Mouse (Mus musculus): ENCODE measurements around the gene Atf5.

GRCm38 (mm10) chr7:44862434-44862833 lies 46.0 kb upstream of the Atf5 start:
- TF ChIP-seq CTCF (IDR thresholded peaks at IDR 0.05; ENCODE audit: low read depth, low read length) (no peak), POLR2A (IDR thresholded peaks at IDR 0.05; ENCODE audit: insufficient read depth, low read length) (no peak)
